Mouse (Mus musculus): Measurements from ENCODE around the gene Tmem39a.

- no peak for TF ChIP-seq CTCF (IDR thresholded peaks at IDR 0.05; ENCODE audit: low read depth)
- TF ChIP-seq EP300 (IDR thresholded peaks at IDR 0.05; ENCODE audit: low read depth), result no peak
Measured at GRCm38 (mm10) chr16:38624303-38624702, 65.8 kb downstream of the Tmem39a start.
